Mouse (Mus musculus) c-Kit-negative CD71-positive TER-119-positive erythroid progenitor cells, embryonic 14.5 days (primary cell): ENCODE results near the gene Clmn.

ENCODE experiments used
- DNase-seq: peaks from one replicate; pipeline ENCODE4 v3.0.0-alpha.2; 2013; ENCODE audit warnings: low read depth, low spot score

Clmn gene

GRCm38 (mm10) chr12:104864439-104865165 is at the start of gene Clmn:
TSS of gene Clmn (minus strand) at chr12:104865076.
- DNase-seq, result no peak

DNA sequence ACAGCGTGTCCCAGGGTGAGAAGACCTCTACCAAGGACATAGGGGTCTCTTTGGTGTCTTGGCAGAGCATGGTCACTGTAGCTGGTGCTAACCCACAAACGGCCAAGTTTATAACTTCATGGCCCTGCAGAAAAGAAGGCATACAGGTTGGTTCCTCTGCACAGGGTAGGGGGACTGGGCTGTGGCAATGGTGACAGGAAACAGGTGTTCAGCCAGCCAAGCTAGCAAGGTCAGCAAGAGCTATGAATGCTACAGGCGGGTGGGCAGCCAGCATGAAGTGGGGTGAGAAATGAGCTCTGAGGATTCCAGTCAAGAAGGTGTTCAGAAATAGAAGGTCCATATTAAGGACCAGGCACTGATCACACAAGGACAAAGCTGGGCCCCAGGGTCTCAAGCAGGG is 48.1 kb upstream of the Clmn start:
- no peak for DNase-seq

DNA sequence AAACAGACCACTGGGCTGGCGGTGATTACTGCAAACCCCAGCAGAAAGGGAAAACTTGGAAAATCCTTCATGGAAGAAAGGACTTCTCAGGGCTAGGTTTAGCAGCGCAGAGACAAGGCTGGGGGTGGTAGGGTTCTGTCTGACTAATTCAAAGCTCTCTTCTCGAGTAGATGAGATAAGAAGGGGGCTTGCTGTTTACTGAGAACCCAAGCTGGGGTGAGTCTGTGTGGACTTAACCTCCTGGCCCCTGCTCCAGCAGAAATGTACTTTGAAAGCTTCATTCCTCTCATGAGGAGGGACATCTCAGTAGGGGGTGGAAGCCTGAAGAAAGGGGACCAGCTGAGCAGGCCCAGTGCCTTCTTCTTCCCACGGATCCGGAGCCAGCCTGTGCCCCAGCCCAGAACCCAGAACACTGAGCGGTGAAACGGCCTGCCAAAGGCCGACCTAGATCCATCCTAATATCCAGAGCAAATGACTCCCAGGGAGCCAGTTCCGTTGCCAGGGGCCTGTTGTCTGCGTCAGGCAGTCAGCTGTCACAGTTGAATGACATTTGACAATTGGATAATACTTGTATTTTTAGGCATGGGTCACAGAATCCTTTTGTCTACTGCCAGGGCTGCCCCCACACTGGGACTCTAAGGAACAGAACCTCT is 47.5 kb upstream of the Clmn start:
- DNase-seq, result no peak

GRCm38 (mm10) chr12:104909750-104910149 is 44.9 kb upstream of the Clmn start:
- no peak for DNase-seq

GRCm38 (mm10) chr12:104908986-104909385 is 44.1 kb upstream of the Clmn start:
- no peak for DNase-seq

- no peak for DNase-seq
These were observed 43.3 kb upstream of the Clmn start for GRCm38 (mm10) chr12:104908024-104908781.

DNA sequence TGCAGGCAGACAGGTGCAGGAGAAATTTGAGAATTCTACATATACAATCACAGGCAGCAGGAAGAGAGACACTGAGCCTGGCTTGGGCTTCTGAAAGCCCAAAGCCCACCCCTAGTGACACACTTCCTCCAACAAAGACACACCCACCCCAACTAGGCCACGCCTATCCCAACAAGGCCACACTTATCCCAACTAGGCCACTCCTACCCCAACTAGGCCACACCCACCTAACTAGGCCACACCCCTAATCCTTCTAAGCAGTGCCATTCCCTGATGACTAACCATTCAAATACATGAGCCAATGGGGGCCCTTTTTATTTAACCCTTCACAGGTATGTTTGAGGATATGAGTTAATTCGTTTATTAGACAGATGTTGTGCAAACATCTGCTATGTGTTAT is 42.3 kb upstream of the Clmn start:
- DNase-seq, result peak; percentile 13

GRCm38 (mm10) chr12:104904138-104904537 is 39.3 kb upstream of the Clmn start:
- no peak for DNase-seq

GRCm38 (mm10) chr12:104902392-104903053 is 37.6 kb upstream of the Clmn start:
- DNase-seq, result no peak

- DNase-seq, result no peak
These were observed 36.4 kb upstream of the Clmn start for GRCm38 (mm10) chr12:104901320-104901719.

GRCm38 (mm10) chr12:104899835-104900234 is 35.0 kb upstream of the Clmn start:
- no peak for DNase-seq

- no peak for DNase-seq
These were observed 34.3 kb upstream of the Clmn start for GRCm38 (mm10) chr12:104899161-104899560.

DNA sequence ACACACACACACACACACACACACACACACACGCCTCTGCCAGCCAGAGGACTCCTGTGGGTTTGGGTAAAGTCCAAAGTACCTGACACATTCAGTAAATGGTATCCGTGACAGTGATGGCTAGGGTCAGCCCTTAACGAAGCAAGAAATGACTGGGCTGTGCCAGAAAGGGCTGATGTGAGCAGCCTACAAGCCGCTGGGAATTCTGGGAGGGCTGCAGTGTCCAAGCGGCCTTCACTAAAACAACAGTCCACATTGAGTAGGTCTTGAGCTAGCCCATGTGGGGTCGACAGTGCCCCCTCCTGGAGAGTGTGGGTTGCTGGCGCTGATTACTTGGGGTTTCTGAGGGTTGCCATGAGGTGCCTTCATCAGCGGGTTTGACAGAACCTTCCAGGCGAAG is 33.8 kb upstream of the Clmn start:
- DNase-seq, result no peak

GRCm38 (mm10) chr12:104897051-104897618 is 32.3 kb upstream of the Clmn start:
- no peak for DNase-seq

GRCm38 (mm10) chr12:104896640-104897039 is 31.8 kb upstream of the Clmn start:
- no peak for DNase-seq

- DNase-seq, result no peak
These were observed 27.4 kb upstream of the Clmn start for GRCm38 (mm10) chr12:104892245-104892644.

DNA sequence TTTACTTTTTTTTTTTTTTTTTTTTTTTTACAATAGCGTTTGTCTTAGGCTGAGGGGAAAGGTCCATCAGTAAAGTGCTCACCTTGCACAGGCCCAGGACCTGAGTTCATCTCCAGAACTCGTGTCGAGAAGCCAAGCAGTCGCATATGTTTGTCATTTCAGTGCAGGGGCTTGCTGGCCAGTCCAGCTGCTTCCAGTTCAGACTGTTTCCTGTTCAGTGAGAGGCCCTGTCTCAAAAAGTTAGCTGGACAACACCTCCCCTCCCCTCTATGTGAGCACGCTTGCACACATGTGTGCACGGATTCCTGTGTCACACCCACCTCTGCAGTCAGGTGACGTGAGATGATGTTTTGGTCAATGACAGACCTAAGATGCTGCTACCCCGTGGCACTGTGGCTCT is 25.2 kb upstream of the Clmn start:
- DNase-seq, result no peak

- no peak for DNase-seq
These were observed 21.2 kb upstream of the Clmn start for GRCm38 (mm10) chr12:104886104-104886503.

GRCm38 (mm10) chr12:104882533-104882932 is 17.7 kb upstream of the Clmn start:
- DNase-seq, result no peak

GRCm38 (mm10) chr12:104882061-104882460 is 17.2 kb upstream of the Clmn start:
- DNase-seq, result no peak

DNA sequence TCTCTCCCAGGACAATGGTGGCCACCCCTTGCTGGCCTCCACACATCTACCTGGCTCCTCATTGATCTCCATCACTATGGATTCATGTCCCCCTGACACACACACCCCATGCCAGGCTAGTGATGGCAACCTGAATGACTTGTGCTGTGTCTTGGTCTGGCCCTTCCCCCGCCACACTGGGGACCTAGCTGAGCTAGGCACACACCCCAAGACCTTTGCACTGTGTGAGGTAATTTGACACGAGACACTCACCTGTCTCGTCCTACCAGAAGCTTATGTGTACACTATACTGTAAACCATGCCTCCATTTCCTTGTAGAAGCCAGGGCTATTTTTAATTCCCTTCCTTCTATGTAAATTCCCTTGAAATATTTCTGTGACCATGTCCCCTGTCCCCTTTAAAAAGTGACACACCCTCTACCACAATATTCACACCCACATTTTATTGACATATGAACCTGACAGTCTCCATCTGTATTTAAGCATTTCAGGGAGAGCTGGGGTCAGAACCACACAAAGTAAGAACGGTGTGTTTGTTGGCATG is 16.7 kb upstream of the Clmn start:
- DNase-seq, result no peak
